Mouse (Mus musculus): ENCODE data around the gene Rin2. TPM values are rescaled to one million over a fixed set of nuclear protein-coding genes. Genes with fewer than 3 reads are reported as not detected.

Gene Rin2
- polyA plus RNA-seq, 1 experiment: 6.3 TPM

DNA sequence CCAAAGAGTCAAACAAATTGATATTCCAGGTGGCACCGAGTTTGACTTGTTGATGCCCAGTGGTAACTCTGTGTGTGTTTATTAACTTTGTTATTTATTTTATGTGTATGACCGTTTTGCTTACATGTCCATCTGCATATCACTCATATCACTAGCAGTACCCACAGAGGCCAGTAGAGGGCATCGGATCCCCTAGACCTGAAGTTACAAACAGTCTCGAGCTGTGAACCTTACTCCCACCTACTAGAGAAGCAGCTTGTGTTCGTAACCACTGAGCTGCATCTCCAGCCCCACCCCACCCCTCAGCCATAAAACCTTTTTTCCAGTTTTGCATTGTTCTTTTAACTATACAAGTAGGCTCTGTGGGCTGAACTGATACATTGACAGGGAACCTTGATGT is 135.7 kb downstream of the Rin2 start:
- TF ChIP-seq CTCF (IDR thresholded peaks at IDR 0.05; ENCODE audit: extremely low read depth, insufficient read length, insufficient replicate concordance, low read depth, low read length): peak; percentile 66; the same call in 1 of the 2 replicates
- TF ChIP-seq POLR2A (IDR thresholded peaks at IDR 0.05; ENCODE audit: low read depth, low read length): no peak
- no peaks in the 10 kb centered on the region for H3K27me3 ChIP-seq (ENCODE audit: control insufficient read depth, insufficient read depth, low read length)
- no peak overlapping the region for H3K4me3 ChIP-seq (ENCODE audit: low read depth, low read length)
- 64% methylated on average over 5 of the region's 5 CpGs for WGBS
- H3K36me3 ChIP-seq (ENCODE audit: control insufficient read depth, insufficient read depth, low read length): no peaks in the 10 kb centered on the region
- peaks cover 11% of the 10 kb centered on the region; the same call in 1 of the 2 replicates for H3K4me1 ChIP-seq (ENCODE audit: control insufficient read depth, insufficient read depth, insufficient read length, low read length)
- H3K27ac ChIP-seq (ENCODE audit: insufficient read depth, low read depth, low read length): no peak overlapping the region

DNA sequence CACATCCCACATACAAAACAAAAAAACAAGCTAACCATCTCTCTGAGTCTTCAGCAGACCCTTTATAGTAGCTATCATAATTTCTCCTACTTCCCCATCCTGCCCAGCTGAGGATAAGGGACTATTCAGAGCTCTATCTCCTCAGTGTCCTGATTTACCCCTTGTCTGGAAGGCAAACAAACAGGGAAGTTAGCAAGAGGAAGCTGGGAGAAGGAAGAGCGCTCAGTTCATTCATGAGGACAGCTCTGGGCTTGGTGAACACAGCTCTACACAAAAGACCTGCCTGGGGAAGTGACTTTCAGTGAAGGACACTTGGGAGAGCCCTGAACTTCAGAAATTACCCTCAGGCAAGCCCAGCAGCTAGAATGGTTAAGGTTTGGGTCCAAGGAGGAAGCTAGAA is 137.8 kb downstream of the Rin2 start:
- Histone ChIP-seq H3K27ac (ENCODE audit: insufficient read depth, low read depth, low read length) (peak overlapping the region; percentile 8), H3K36me3 (ENCODE audit: control insufficient read depth, insufficient read depth, low read length) (no peaks in the 10 kb centered on the region), H3K4me1 (ENCODE audit: control insufficient read depth, insufficient read depth, insufficient read length, low read length) (peaks cover 11% of the 10 kb centered on the region; the same call in 1 of the 2 replicates), H3K27me3 (ENCODE audit: control insufficient read depth, insufficient read depth, low read length) (no peaks in the 10 kb centered on the region), H3K4me3 (ENCODE audit: low read depth, low read length) (no peak overlapping the region)
- TF ChIP-seq POLR2A (IDR thresholded peaks at IDR 0.05; ENCODE audit: low read depth, low read length): no peak
- no peak for TF ChIP-seq CTCF (IDR thresholded peaks at IDR 0.05; ENCODE audit: extremely low read depth, insufficient read length, insufficient replicate concordance, low read depth, low read length)
- 28% methylated on average over 1 of the region's 1 CpGs for WGBS

DNA sequence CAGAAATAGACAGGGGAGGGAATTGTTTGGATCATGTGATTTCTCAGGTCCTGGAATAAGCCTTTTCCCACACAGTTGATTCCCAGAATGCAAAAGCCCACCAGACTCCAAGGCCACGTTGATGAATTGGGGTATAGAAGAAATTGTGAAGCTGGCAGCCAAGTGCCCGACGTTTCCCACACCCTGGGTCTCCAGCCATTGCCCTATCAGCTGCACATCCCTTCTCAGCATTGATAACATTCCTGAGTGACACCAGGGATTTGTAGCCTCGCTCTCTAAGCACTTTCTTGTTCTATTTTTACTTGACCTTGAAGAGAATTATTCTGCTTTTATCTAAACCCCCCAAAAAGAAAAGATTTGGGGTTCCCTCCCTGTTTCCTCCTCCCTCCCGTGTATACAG is 142.2 kb downstream of the Rin2 start:
- no peak overlapping the region for H3K27ac ChIP-seq (ENCODE audit: insufficient read depth, low read depth, low read length)
- H3K4me3 ChIP-seq (ENCODE audit: low read depth, low read length): no peak overlapping the region
- no peaks in the 10 kb centered on the region for H3K27me3 ChIP-seq (ENCODE audit: control insufficient read depth, insufficient read depth, low read length)
- peaks cover 5% of the 10 kb centered on the region; the same call in 1 of the 2 replicates for H3K4me1 ChIP-seq (ENCODE audit: control insufficient read depth, insufficient read depth, insufficient read length, low read length)
- H3K36me3 ChIP-seq (ENCODE audit: control insufficient read depth, insufficient read depth, low read length): no peaks in the 10 kb centered on the region
- 79% methylated on average over 5 of the region's 5 CpGs for WGBS
- TF ChIP-seq CTCF (IDR thresholded peaks at IDR 0.05; ENCODE audit: extremely low read depth, insufficient read length, insufficient replicate concordance, low read depth, low read length) (no peak), POLR2A (IDR thresholded peaks at IDR 0.05; ENCODE audit: low read depth, low read length) (no peak)

DNA sequence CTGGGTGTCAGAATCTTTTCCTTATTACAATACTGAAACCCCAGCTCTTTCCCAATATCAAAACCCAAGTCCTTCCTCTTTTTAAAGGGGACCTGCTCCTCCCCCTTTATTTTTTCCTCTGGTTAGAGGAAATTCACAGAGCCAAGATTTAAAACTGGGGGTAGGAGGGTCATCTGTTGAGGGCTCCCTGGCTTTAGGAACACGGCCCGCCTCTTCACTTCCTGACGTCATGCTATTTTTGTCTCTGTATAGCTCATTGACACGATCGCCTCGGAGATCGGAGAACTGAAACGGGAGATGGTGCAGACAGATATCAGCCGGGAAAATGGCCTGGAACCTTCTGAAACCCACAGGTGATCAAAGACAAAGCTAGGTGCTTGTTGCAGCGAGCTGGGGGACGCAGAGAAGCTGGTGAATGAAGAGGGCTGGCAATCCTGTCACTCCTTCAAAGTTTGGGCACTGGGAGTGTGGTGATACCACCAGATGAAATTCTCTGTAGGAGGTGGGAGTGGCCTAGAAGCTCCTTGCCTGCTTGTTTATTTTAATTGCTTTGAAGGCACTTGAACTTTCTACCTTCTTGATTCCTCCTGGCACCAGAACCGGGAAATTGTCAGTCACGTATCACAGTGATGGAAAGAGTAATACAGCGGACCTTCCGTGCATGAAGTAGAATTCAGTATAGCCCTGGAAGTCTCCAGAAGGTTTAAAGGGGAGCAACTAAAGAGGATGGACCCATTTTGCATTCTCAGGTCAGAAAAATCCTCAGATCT is 147.2 kb downstream of the Rin2 start:
- Histone ChIP-seq H3K4me1 (ENCODE audit: control insufficient read depth, insufficient read depth, insufficient read length, low read length) (peaks cover 6% of the 10 kb centered on the region; the same call in 1 of the 2 replicates), H3K36me3 (ENCODE audit: control insufficient read depth, insufficient read depth, low read length) (no peaks in the 10 kb centered on the region), H3K27me3 (ENCODE audit: control insufficient read depth, insufficient read depth, low read length) (no peaks in the 10 kb centered on the region), H3K4me3 (ENCODE audit: low read depth, low read length) (peak overlapping the region; percentile 61), H3K27ac (ENCODE audit: insufficient read depth, low read depth, low read length) (peak overlapping the region; percentile 92)
- WGBS: 18% methylated on average over 15 of the region's 15 CpGs
- TF ChIP-seq CTCF (IDR thresholded peaks at IDR 0.05; ENCODE audit: extremely low read depth, insufficient read length, insufficient replicate concordance, low read depth, low read length): no peak
- TF ChIP-seq POLR2A (IDR thresholded peaks at IDR 0.05; ENCODE audit: low read depth, low read length): no peak; the same call in 1 of the 2 replicates

DNA sequence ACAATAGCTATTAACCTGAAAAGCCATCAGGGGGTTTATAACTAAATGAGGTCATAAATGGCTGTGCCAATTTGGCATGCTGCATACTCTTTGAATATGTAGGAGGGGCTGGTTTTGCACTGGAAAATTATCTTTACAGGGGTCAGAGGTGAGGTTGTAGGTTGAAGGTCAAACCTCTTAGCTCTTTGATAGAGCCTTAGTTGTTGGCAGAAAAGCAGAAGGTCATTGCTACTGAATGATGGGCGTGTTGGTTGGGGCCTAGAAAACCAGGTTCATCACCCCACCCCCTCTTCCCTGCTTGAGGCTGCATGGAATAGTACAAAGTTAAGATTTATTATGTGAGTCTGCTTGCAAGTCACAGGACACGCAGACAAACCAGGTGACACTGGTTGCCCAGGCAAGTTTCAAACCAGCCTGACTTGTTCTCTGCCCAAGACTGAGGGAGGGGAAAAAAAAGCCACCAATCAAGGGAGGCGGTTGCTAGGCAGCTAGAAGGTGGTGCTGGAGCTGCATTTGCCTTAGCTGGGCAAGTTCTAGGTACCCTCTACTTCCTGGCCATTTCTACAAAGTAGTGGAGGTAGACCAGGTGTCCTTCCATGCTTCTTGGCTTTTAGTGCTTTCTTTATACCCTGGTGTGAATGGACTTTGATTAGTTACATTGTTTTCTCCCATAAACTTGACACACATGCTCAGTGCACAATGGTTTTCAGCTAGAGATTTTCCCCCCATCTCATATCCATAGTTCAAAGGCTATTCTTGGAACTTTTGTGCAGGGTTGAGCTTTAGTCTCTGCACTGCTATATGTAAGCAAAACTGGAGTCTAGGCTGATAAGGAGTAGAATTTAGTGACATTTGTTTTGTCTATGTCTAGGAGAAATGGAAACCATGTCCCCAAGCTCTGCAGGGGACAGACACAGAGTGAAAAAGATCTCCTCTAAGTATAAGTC is 148.0 kb downstream of the Rin2 start:
- Histone ChIP-seq H3K36me3 (ENCODE audit: control insufficient read depth, insufficient read depth, low read length) (no peaks in the 10 kb centered on the region), H3K4me3 (ENCODE audit: low read depth, low read length) (peak overlapping the region; percentile 5; the same call in 1 of the 2 replicates), H3K27me3 (ENCODE audit: control insufficient read depth, insufficient read depth, low read length) (no peaks in the 10 kb centered on the region), H3K27ac (ENCODE audit: insufficient read depth, low read depth, low read length) (peak overlapping the region; percentile 92), H3K4me1 (ENCODE audit: control insufficient read depth, insufficient read depth, insufficient read length, low read length) (peaks cover 13% of the 10 kb centered on the region)
- TF ChIP-seq POLR2A (IDR thresholded peaks at IDR 0.05; ENCODE audit: low read depth, low read length) (no peak), CTCF (IDR thresholded peaks at IDR 0.05; ENCODE audit: extremely low read depth, insufficient read length, insufficient replicate concordance, low read depth, low read length) (no peak)
- WGBS: 20% methylated on average over 3 of the region's 3 CpGs

DNA sequence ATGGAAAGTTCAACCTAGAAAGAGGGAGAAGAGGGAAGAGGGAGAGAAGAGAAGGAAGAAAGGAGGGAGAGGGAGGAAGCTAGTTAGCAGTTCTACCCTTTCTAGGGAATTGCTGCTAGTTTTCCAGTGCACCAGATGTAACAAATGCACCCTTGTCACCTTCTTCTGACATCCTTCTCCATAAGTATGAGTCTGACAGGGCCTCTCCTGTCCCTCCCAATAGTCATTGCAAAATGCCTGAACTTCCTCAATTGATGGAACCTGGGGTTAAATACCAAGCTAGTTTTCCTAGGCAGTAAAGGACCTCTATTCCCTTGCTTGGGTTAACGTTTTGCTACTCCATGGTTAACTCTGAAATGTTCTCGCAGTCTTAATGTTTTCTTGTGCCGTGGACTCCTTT is 149.7 kb downstream of the Rin2 start:
- H3K4me1 ChIP-seq (ENCODE audit: control insufficient read depth, insufficient read depth, insufficient read length, low read length): peaks cover 13% of the 10 kb centered on the region
- no peaks in the 10 kb centered on the region for H3K27me3 ChIP-seq (ENCODE audit: control insufficient read depth, insufficient read depth, low read length)
- TF ChIP-seq POLR2A (IDR thresholded peaks at IDR 0.05; ENCODE audit: low read depth, low read length): no peak
- TF ChIP-seq CTCF (IDR thresholded peaks at IDR 0.05; ENCODE audit: extremely low read depth, insufficient read length, insufficient replicate concordance, low read depth, low read length): no peak
- no peaks in the 10 kb centered on the region for H3K36me3 ChIP-seq (ENCODE audit: control insufficient read depth, insufficient read depth, low read length)
- H3K27ac ChIP-seq (ENCODE audit: insufficient read depth, low read depth, low read length): no peak overlapping the region
- no peak overlapping the region for H3K4me3 ChIP-seq (ENCODE audit: low read depth, low read length)
- 77% methylated on average over 3 of the region's 3 CpGs for WGBS

DNA sequence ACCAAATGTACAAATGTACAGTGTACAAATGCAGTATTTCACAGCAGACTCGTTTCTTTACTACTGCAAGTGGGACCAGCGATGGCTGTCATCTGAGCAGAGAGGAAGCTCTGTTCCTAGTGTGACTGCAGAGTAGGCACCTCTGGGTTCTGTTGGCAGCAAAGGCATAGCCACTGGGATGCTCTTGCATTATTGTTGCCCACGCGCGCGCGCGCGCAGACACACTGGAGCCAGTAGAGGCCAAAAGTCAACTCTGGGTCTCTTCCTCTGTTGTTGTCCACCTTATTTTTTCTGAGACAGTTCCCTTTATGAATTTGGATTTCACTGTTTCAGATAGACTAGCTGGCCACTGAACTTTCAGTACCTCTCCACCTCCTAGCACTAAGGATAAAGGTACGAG is 150.2 kb downstream of the Rin2 start:
- TF ChIP-seq POLR2A (IDR thresholded peaks at IDR 0.05; ENCODE audit: low read depth, low read length): no peak
- TF ChIP-seq CTCF (IDR thresholded peaks at IDR 0.05; ENCODE audit: extremely low read depth, insufficient read length, insufficient replicate concordance, low read depth, low read length): no peak
- Histone ChIP-seq H3K27me3 (ENCODE audit: control insufficient read depth, insufficient read depth, low read length) (no peaks in the 10 kb centered on the region), H3K4me1 (ENCODE audit: control insufficient read depth, insufficient read depth, insufficient read length, low read length) (peaks cover 13% of the 10 kb centered on the region), H3K36me3 (ENCODE audit: control insufficient read depth, insufficient read depth, low read length) (no peaks in the 10 kb centered on the region), H3K4me3 (ENCODE audit: low read depth, low read length) (no peak overlapping the region), H3K27ac (ENCODE audit: insufficient read depth, low read depth, low read length) (no peak overlapping the region)
- 94% methylated on average over 10 of the region's 10 CpGs for WGBS

Data from small intestine, adult 2 months (tissue).